Mouse (Mus musculus) G1E-ER4 (cell line): ENCODE measurements around the gene Bmpr1b. TPM values are rescaled to one million over a fixed set of nuclear protein-coding genes. Genes with fewer than 3 reads are reported as not detected.

ENCODE experiments used
- GATA1 ChIP-seq: IDR thresholded peaks from one replicate; pipeline ENCODE4 v1.8.0; 2012; ENCODE audit warnings: low read length, inconsistent platforms
- polyA plus RNA-seq: library from polyadenylated mRNA; stranded (reverse); fragments of >175 nt; gene quantifications from 2 replicates; pipeline ENCODE4 v1.2.3, GENCODE M21; 2012

Gene Bmpr1b
- polyA plus RNA-seq, 1 experiment, result not detected

GRCm38 (mm10) chr3:141849206-141849605 lies 320.0 kb downstream of the Bmpr1b start:
- no peak for TF ChIP-seq GATA1

DNA sequence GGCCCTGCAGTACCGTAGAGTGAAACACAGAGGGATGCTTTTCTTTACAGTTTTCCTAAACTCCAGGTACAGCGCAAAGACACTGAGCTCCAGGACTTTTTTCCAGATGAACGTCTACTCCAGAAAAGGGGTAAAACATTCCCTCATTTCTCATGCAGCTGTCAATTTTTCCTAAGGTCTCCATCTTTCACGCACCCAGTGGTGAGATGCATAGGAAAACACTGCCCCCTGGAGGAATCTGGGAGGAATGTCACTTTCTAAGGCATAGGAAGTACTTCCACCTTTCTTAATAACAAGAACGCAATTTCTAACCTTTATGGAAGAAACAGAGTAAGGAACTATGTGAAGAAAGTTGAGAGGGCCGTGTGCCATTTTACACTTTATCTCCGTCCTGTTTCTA lies 330.4 kb downstream of the Bmpr1b start:
- no peak for TF ChIP-seq GATA1

- no peak for TF ChIP-seq GATA1
Measured at GRCm38 (mm10) chr3:141831135-141831534, 338.1 kb downstream of the Bmpr1b start.

DNA sequence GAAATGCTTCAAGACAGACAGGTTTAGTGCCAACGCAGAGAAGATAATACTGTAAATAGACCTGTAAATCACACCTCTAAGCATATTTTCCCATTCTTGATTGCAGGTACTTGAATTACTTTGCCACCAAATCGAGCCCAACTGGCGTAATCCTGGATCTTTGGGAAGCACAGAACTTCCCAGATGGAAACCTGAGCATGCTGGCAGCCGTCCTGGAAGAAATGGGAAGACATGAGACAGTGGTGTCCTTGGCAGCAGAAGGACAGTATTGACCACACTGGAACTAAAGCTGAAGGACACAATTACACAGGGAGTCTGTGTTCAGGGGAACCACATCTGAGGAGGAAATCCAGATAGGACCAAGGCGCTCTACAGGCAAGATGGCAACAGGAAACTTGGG lies 340.9 kb downstream of the Bmpr1b start:
- no peak for TF ChIP-seq GATA1

GRCm38 (mm10) chr3:141819331-141819941 lies 349.8 kb downstream of the Bmpr1b start:
- TF ChIP-seq GATA1, result no peak

GRCm38 (mm10) chr3:141818615-141819312 lies 350.5 kb downstream of the Bmpr1b start:
- TF ChIP-seq GATA1, result no peak

- TF ChIP-seq GATA1, result no peak
Measured at GRCm38 (mm10) chr3:141814776-141815175, 354.4 kb downstream of the Bmpr1b start.

DNA sequence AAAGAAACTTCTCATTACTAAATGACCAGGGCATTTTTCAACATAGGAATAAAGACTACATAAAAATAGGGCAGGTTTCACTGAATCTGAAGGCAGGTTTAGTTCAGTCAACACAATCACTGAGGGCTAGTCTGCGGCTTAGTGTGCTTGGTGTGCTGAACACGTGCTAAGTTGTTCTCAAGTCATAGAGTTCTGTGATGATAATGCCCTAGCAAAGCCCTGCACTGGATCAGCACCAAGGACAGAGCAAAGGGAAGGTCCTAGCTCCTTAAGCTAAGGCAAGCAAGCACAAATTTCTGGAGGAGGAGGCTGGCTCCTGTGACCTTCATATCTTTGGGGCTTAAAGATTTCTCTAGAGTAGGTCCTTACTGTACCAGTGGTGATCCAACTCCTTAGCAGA lies 357.9 kb downstream of the Bmpr1b start:
- no peak for TF ChIP-seq GATA1

DNA sequence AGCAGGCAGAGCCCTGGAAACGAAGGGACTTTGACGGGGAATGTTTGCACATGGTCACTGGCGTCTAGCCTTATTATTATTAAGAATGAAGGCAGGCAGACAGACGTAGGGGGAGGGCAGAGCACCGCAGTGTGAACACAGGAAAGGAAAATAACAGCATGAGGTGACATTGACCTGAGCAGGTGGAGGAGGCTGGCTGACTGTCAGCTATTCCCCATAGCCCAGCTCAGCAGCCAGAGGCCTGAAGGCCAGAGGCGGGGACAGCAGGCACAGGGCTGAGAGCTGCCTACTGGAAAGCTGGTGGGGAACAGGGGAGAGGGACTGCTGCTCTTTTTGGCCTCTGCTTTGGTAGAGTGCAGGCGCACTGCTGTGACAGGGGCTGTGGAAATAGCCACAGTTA lies 358.3 kb downstream of the Bmpr1b start:
- no peak for TF ChIP-seq GATA1

DNA sequence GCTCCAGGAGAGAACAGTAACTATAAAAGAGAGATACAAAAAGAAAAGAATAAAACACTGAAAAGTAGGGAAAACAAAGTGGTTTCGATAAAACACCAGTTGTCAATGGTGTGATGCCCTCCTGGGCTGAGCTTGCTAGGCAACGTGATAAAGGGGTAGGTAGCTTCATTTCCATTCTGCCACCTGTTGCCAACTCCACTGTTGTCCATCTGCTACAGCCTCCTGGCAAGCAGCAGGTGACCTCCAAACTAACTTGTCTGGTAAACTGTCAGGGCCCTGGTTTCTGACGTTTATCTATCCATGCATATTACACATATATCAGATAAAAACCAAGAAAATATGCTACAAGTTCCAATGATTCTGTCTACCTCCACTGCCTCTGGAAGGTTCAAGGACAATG lies 359.6 kb downstream of the Bmpr1b start:
- no peak for TF ChIP-seq GATA1

DNA sequence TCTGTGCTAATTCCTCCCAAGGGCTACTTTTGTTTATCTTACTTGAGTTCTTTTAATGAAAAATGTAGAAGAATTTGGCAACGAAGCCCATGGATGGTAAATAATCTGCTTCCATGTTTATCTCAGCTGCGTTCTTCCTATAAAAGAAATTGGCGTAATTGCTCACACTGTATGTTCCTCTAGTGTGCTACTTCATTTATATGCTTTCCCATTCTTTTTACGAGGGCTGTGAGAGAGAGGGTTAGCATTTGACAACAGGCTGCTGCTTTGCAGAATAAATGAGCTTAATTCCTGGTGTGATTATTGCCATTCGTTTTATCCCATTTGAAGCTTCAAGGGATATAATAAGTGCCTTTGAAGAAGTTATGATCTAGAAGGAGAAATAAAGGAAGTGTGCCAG lies 365.1 kb downstream of the Bmpr1b start:
- TF ChIP-seq GATA1, result no peak

- TF ChIP-seq GATA1, result no peak
Measured at GRCm38 (mm10) chr3:141797789-141798188, 371.4 kb downstream of the Bmpr1b start.

DNA sequence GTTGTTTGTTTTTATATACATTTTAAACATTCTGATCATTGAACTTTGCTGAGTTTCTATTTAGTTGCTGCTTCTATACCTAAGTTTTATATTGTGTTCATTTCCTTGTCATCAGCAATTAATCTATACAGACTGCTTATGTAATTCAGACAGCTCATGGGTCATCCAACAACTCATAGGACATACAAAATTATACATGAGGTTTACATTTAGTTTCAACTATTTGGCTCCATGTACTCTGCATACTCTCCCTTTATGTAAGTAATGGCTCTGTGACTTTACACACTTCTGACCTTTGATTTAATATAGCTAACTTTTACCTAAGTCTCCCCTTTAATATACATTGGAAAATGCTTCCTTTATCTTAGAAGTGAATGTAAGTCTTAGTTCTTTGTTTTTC lies 371.9 kb downstream of the Bmpr1b start:
- TF ChIP-seq GATA1, result no peak

GRCm38 (mm10) chr3:141794371-141794770 lies 374.9 kb downstream of the Bmpr1b start:
- no peak for TF ChIP-seq GATA1

- TF ChIP-seq GATA1, result no peak
Measured at GRCm38 (mm10) chr3:141793755-141794154, 375.5 kb downstream of the Bmpr1b start.

- TF ChIP-seq GATA1, result no peak
Measured at GRCm38 (mm10) chr3:141792106-141792505, 377.1 kb downstream of the Bmpr1b start.
